Mouse (Mus musculus) hindbrain, embryonic 16.5 days (tissue): Measurements from ENCODE around the gene Phactr3. TPM values are rescaled to one million over a fixed set of nuclear protein-coding genes. Genes with fewer than 3 reads are reported as not detected.
"Not testable (repeated sequence)": the region's sequence is repeated elsewhere in the genome, so short reads cannot be mapped to it uniquely, and the experiment has no call there.

Experiments
- ATAC-seq: fragments of 200-750 bp; cut with Nextera tagmentation; 2 replicates; pipeline ENCODE4 v1.8.0; 2017; ENCODE audit warnings: moderate TSS enrichment, moderate library complexity
- H3K27ac ChIP-seq: fragments of 300-500 bp; sonication (generic); 2 replicates; pipeline ENCODE4 v1.5.1; 2014; ENCODE audit warnings: low read depth, mild to moderate bottlenecking, control low read depth, low read length, moderate library complexity
- H3K27me3 ChIP-seq: fragments of 300-500 bp; sonication (generic); replicated peaks from 2 replicates; pipeline ENCODE4 v1.6.1; 2014; ENCODE audit warnings: low read length; ENCODE audit not compliant: control insufficient read depth, insufficient read depth
- H3K36me3 ChIP-seq: fragments of 300-500 bp; sonication (generic); 2 replicates; pipeline ENCODE4 v1.6.1; 2014; ENCODE audit warnings: mild to moderate bottlenecking, low read length, moderate library complexity, mixed read lengths; ENCODE audit not compliant: control insufficient read depth, insufficient read depth
- H3K4me1 ChIP-seq: fragments of 300-500 bp; sonication (generic); 2 replicates; pipeline ENCODE4 v1.6.1; 2014; ENCODE audit warnings: low read depth, low read length; ENCODE audit not compliant: control insufficient read depth, insufficient read depth
- H3K4me2 ChIP-seq: fragments of 300-500 bp; sonication (generic); 2 replicates; pipeline ENCODE4 v1.6.1; 2014; ENCODE audit warnings: mild to moderate bottlenecking, low read length, control low read depth, moderate library complexity
- H3K4me3 ChIP-seq: fragments of 300-500 bp; sonication (generic); 2 replicates; pipeline ENCODE4 v1.5.1; 2014; ENCODE audit warnings: mild to moderate bottlenecking, low read length, control low read depth, moderate library complexity
- H3K9ac ChIP-seq: fragments of 300-500 bp; sonication (generic); 2 replicates; pipeline ENCODE4 v1.6.1; 2014; ENCODE audit warnings: low read depth, mild to moderate bottlenecking, control low read depth, low read length, moderate library complexity
- H3K9me3 ChIP-seq: fragments of 300-500 bp; sonication (generic); 2 replicates; pipeline ENCODE4 v1.6.1; 2014; ENCODE audit warnings: mild to moderate bottlenecking, low read length, moderate library complexity; ENCODE audit not compliant: control insufficient read depth
- WGBS: fragments of 180-500 bp; shearing (Covaris S2); extraction: QIAGEN DNeasy Blood & Tissue Kit; methylation state at CpG from one replicate; pipeline ENCODE4 v1.1.7; 2014; 5-methylcytosine and 5-hydroxymethylcytosine counted together
- polyA plus RNA-seq: library from polyadenylated mRNA; unstranded; fragments of >200 nt; fragmentation: Nextera tagmentation; extraction: Ambion mirVana; gene quantifications from 2 replicates; pipeline ENCODE4 v1.2.1, GENCODE M21; 2015

Phactr3 gene
- polyA plus RNA-seq, 1 experiment from 2014 or later = 69.1 TPM

DNA sequence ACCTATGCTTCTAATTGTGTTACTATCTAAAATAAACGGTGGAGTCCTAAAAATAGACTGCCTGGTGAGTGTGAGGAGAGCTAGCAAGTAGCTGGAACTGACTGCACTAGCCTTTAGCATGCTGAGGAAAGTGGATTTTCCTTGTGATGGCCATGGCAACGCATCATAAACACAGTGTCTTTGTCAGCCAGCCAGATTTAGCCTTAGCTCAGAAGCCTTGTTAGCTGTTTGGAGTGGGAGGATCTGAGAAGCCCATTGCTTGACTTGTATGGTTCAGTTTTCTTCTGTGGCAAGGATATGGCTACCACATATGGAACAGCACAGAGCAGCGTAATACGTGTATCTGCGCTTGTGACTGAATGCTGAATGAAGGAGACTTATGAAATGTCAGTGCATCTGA lies 210.8 kb downstream of the Phactr3 start:
- H3K27ac ChIP-seq = no peak overlapping the region
- no peaks in the 10 kb centered on the region for H3K27me3 ChIP-seq
- peak overlapping the region; percentile 57 for H3K4me2 ChIP-seq
- peak overlapping the region; percentile 25 for H3K4me3 ChIP-seq
- peaks cover 8% of the 10 kb centered on the region for H3K36me3 ChIP-seq
- no peak for ATAC-seq
- H3K9me3 ChIP-seq = no peaks in the 10 kb centered on the region
- peaks cover 18% of the 10 kb centered on the region for H3K4me1 ChIP-seq
- 74% methylated on average over 5 of the region's 5 CpGs for WGBS
- peak overlapping the region; percentile 9; the same call in 1 of the 2 replicates for H3K9ac ChIP-seq

DNA sequence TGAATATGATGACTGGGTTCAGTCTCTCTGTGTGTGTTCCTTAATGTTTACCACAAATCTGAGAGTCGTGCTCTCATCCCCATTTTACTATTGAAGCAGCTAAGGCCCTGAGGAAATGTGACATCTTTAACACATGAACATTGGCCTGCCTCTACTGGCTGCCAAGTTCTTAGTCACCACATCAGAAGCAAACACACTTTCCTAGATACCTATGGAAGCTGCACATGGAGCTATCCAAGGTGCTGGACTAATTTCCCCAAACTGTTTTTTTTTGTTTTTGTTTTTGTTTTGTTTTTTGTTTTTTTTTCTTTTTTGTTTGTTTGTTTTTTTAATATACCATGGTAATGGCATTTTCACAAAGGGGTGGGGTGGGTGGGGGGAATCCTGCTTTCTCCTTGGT lies 211.2 kb downstream of the Phactr3 start:
- no peak overlapping the region for H3K9ac ChIP-seq
- H3K4me2 ChIP-seq = peak overlapping the region; percentile 57
- 63% methylated on average over 1 of the region's 1 CpGs for WGBS
- no peak overlapping the region for H3K27ac ChIP-seq
- no peak for ATAC-seq
- H3K4me3 ChIP-seq = peak overlapping the region; percentile 25; the same call in 1 of the 2 replicates
- H3K9me3 ChIP-seq = no peaks in the 10 kb centered on the region
- H3K27me3 ChIP-seq = no peaks in the 10 kb centered on the region
- peaks cover 7% of the 10 kb centered on the region for H3K36me3 ChIP-seq
- peaks cover 18% of the 10 kb centered on the region for H3K4me1 ChIP-seq

DNA sequence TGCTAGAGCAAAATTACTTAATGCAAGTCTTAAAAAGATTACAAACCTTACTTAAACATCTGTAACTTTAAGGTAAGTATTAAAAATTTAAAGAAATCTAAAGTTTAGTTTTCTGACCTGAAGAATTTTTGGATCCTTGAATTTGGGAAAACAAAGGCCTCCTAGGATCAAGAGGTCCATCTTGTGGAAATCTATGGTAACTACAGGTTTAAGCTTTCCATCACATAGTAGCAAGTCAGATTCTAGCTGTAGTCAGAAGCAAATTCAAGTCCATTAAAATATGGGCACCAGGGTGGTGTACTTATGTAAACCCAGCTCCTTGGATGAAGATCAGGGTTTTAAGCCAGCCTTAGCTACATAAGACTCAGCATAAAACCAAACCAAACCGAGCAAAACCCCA lies 219.1 kb downstream of the Phactr3 start:
- Histone ChIP-seq H3K4me2 (no peak overlapping the region), H3K4me1 (no peaks in the 10 kb centered on the region), H3K4me3 (no peak overlapping the region), H3K36me3 (peaks cover 14% of the 10 kb centered on the region), H3K27me3 (no peaks in the 10 kb centered on the region), H3K27ac (no peak overlapping the region), H3K9ac (no peak overlapping the region), H3K9me3 (no peaks in the 10 kb centered on the region)
- ATAC-seq = no peak
- WGBS = 48% methylated on average over 1 of the region's 1 CpGs

DNA sequence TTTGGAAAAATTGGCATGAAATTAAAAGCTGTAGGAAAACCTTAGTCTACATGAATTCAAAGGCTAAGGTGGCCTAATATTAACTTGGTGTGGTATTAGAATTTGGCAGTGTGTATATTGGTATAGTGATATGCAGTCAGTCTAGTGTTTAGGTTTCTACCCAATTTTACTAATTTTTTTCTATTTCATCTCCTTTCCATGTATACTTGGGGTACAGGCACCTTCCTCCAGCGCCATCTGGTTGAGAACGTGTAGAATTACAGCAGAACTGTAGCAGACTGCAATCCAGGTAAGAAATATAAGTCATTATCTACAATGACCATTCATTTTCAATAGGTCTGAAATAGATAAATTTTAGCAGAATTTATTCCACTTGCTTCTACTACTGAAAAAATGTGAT lies 220.3 kb downstream of the Phactr3 start:
- no peaks in the 10 kb centered on the region for H3K4me1 ChIP-seq
- no peaks in the 10 kb centered on the region for H3K9me3 ChIP-seq
- H3K4me2 ChIP-seq = no peak overlapping the region
- H3K36me3 ChIP-seq = peaks cover 9% of the 10 kb centered on the region
- H3K27me3 ChIP-seq = no peaks in the 10 kb centered on the region
- H3K9ac ChIP-seq = no peak overlapping the region
- H3K27ac ChIP-seq = no peak overlapping the region
- no peak overlapping the region for H3K4me3 ChIP-seq
- WGBS = 0% methylated on average over 2 of the region's 2 CpGs
- ATAC-seq = no peak

DNA sequence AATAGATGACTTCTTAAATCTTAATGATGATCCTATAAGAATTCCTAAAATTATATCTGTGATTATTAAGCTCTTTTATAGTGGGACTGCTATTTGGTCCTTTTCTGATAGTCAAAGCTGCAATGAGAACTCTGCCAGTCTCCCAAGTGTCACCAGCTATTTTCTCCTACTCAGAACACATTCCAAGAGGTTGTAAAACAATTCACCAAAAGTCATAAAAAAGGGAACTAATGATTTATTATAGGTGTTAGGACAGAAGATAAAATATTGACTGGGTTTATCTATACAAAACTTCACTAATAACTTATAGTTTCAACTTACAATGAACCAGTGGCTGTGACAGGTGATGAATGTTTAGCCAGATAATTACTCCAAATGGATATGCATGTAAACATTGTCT lies 223.3 kb downstream of the Phactr3 start:
- not testable (repeated sequence) for H3K27me3 ChIP-seq, H3K4me3 ChIP-seq, H3K27ac ChIP-seq, H3K9me3 ChIP-seq, H3K36me3 ChIP-seq, H3K4me2 ChIP-seq, H3K9ac ChIP-seq, H3K4me1 ChIP-seq, ATAC-seq

DNA sequence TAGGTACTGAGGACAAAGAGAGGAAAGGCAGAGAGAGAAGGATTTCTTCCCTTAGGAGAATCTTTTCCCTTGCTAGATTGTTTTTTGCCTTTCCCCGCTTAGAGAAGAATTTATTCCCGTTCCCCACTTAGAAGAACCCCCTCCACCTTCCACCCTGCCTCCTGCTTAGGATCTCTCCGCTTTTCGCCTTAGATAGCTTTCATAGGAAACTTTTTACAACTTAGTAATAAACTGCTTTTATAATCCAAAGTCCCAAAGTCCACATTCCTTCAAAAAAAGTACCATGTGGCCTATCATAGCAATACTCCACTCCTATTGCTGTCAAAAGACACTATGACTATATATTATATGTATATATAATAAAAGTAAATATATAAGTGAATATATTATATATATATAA lies 223.8 kb downstream of the Phactr3 start:
- no peak overlapping the region for H3K4me3 ChIP-seq
- H3K4me2 ChIP-seq = no peak overlapping the region
- H3K9ac ChIP-seq = no peak overlapping the region
- no peaks in the 10 kb centered on the region for H3K4me1 ChIP-seq
- no peak for ATAC-seq
- H3K9me3 ChIP-seq = no peaks in the 10 kb centered on the region
- no peaks in the 10 kb centered on the region for H3K36me3 ChIP-seq
- H3K27me3 ChIP-seq = no peaks in the 10 kb centered on the region
- 83% methylated on average over 4 of the region's 4 CpGs for WGBS
- no peak overlapping the region for H3K27ac ChIP-seq

Other genes with a start within 250 kb of the Phactr3 start
- 2.2 and 3.0 TPM in 2 replicates for gene Gm14327, start 221.9 kb upstream of the Phactr3 start, polyA plus RNA-seq
- gene Zfp972, start 193.4 kb upstream of the Phactr3 start, polyA plus RNA-seq = 0.41 and 0.75 TPM in 2 replicates
- gene Gm14326, start 161.7 kb upstream of the Phactr3 start, polyA plus RNA-seq = 16.9 and 20.3 TPM in 2 replicates
- 11.3 and 11.7 TPM in 2 replicates for gene Zfp971, start 95.7 kb upstream of the Phactr3 start, polyA plus RNA-seq
- 18.6 and 20.9 TPM in 2 replicates for gene Zfp931, start 40.5 kb upstream of the Phactr3 start, polyA plus RNA-seq